Mouse (Mus musculus) liver, embryonic 11.5 days (tissue): ENCODE measurements at regions not wholly inside any gene's neighbourhood (a gene's known extent, or its start where the extent isn't known, plus 50 kb on each side); places are given as distances from the start of the nearest gene placed in this dataset.

Experiments used
- ATAC-seq: fragments of 200-750 bp; cut with Nextera tagmentation; replicated peaks from 2 replicates; pipeline ENCODE4 v1.8.0; 2017; ENCODE audit warnings: moderate number of reproducible peaks, mild to moderate bottlenecking, moderate TSS enrichment, moderate library complexity; ENCODE audit not compliant: low FRiP score
- DNase-seq: peaks from one replicate; pipeline ENCODE4 v3.0.0-alpha.2; 2017; ENCODE audit warnings: low spot score
- H3K27ac ChIP-seq: fragments of 300-500 bp; sonication (generic); 2 replicates; pipeline ENCODE4 v1.5.1; 2014; ENCODE audit warnings: mild to moderate bottlenecking, low read depth, low read length, control low read depth
- H3K27me3 ChIP-seq: fragments of 300-500 bp; sonication (generic); replicated peaks from 2 replicates; pipeline ENCODE4 v1.6.1; 2014; ENCODE audit warnings: low read length, mixed read lengths; ENCODE audit not compliant: control insufficient read depth, insufficient read depth
- H3K36me3 ChIP-seq: fragments of 300-500 bp; sonication (generic); 2 replicates; pipeline ENCODE4 v1.6.1; 2014; ENCODE audit warnings: mild to moderate bottlenecking, low read length, moderate library complexity, mixed read lengths; ENCODE audit not compliant: control insufficient read depth, insufficient read depth
- H3K4me1 ChIP-seq: fragments of 300-500 bp; sonication (generic); replicated peaks from 2 replicates; pipeline ENCODE4 v1.6.1; 2014; ENCODE audit warnings: low read length, mixed read lengths; ENCODE audit not compliant: control insufficient read depth, insufficient read depth
- H3K4me2 ChIP-seq: fragments of 300-500 bp; sonication (generic); 2 replicates; pipeline ENCODE4 v1.6.1; 2014; ENCODE audit warnings: mild to moderate bottlenecking, control low read depth, moderate library complexity
- H3K4me3 ChIP-seq: fragments of 300-500 bp; sonication (generic); 2 replicates; pipeline ENCODE4 v1.5.1; 2014; ENCODE audit warnings: low read depth, low read length, control low read depth
- H3K9ac ChIP-seq: fragments of 300-500 bp; sonication (generic); 2 replicates; pipeline ENCODE4 v1.6.1; 2014; ENCODE audit warnings: low read depth, low read length, control low read depth
- H3K9me3 ChIP-seq: fragments of 300-500 bp; sonication (generic); 2 replicates; pipeline ENCODE4 v1.6.1; 2016; ENCODE audit warnings: low read length, inconsistent platforms, mixed read lengths; ENCODE audit not compliant: control insufficient read depth
- WGBS: fragments of 180-500 bp; shearing (Covaris S2); extraction: QIAGEN DNeasy Blood & Tissue Kit; methylation state at CpG from one replicate; pipeline ENCODE4 v1.1.7; 2014; 5-methylcytosine and 5-hydroxymethylcytosine counted together

- H3K27ac ChIP-seq, result no peak overlapping the region
- WGBS, result 39% methylated on average over 2 of the region's 2 CpGs
- H3K4me1 ChIP-seq, result no peaks in the 10 kb centered on the region
- H3K9me3 ChIP-seq, result no peaks in the 10 kb centered on the region
- DNase-seq (no peak), ATAC-seq (no peak)
- H3K4me3 ChIP-seq, result no peak overlapping the region
- no peaks in the 10 kb centered on the region for H3K36me3 ChIP-seq
- no peak overlapping the region for H3K9ac ChIP-seq
- no peak overlapping the region for H3K4me2 ChIP-seq
- no peaks in the 10 kb centered on the region for H3K27me3 ChIP-seq
Observed at GRCm38 (mm10) chr9:33246932-33247331, 610.9 kb downstream of the Ets1 start.

GRCm38 (mm10) chr9:33258241-33258640 is 622.2 kb downstream of the Ets1 start:
- H3K9ac ChIP-seq, result no peak overlapping the region
- H3K4me1 ChIP-seq, result no peaks in the 10 kb centered on the region
- DNase-seq, result no peak
- H3K27ac ChIP-seq, result no peak overlapping the region
- H3K9me3 ChIP-seq, result no peaks in the 10 kb centered on the region
- H3K36me3 ChIP-seq, result no peaks in the 10 kb centered on the region
- H3K4me3 ChIP-seq, result no peak overlapping the region
- no peaks in the 10 kb centered on the region for H3K27me3 ChIP-seq
- 70% methylated on average over 6 of the region's 6 CpGs for WGBS
- ATAC-seq, result no peak
- H3K4me2 ChIP-seq, result no peak overlapping the region

- Histone ChIP-seq H3K4me1 (no peaks in the 10 kb centered on the region), H3K9me3 (no peaks in the 10 kb centered on the region), H3K27ac (no peak overlapping the region), H3K27me3 (no peaks in the 10 kb centered on the region), H3K9ac (no peak overlapping the region), H3K36me3 (no peaks in the 10 kb centered on the region), H3K4me3 (no peak overlapping the region), H3K4me2 (no peak overlapping the region)
- 38% methylated on average over 4 of the region's 4 CpGs for WGBS
- DNase-seq (no peak), ATAC-seq (no peak)
Observed at GRCm38 (mm10) chr9:33260171-33260570, 624.1 kb downstream of the Ets1 start.

GRCm38 (mm10) chr9:33289381-33289780 is 653.4 kb downstream of the Ets1 start:
- no peaks in the 10 kb centered on the region for H3K9me3 ChIP-seq
- no peak for DNase-seq
- H3K4me3 ChIP-seq, result no peak overlapping the region
- no peak overlapping the region for H3K9ac ChIP-seq
- no peak for ATAC-seq
- H3K27ac ChIP-seq, result no peak overlapping the region
- H3K27me3 ChIP-seq, result no peaks in the 10 kb centered on the region
- no peaks in the 10 kb centered on the region for H3K4me1 ChIP-seq
- 76% methylated on average over 5 of the region's 5 CpGs for WGBS
- no peak overlapping the region for H3K4me2 ChIP-seq
- H3K36me3 ChIP-seq, result no peaks in the 10 kb centered on the region

- Histone ChIP-seq H3K27ac (no peak overlapping the region), H3K9ac (no peak overlapping the region), H3K4me3 (no peak overlapping the region), H3K27me3 (no peaks in the 10 kb centered on the region), H3K4me2 (no peak overlapping the region), H3K4me1 (no peaks in the 10 kb centered on the region), H3K36me3 (no peaks in the 10 kb centered on the region), H3K9me3 (no peaks in the 10 kb centered on the region)
- DNase-seq (no peak), ATAC-seq (no peak)
Observed at GRCm38 (mm10) chr9:33292116-33292515, 656.1 kb downstream of the Ets1 start.

- Histone ChIP-seq H3K4me3 (no peak overlapping the region), H3K27ac (no peak overlapping the region), H3K9ac (no peak overlapping the region), H3K9me3 (no peaks in the 10 kb centered on the region), H3K27me3 (no peaks in the 10 kb centered on the region), H3K4me2 (no peak overlapping the region), H3K36me3 (no peaks in the 10 kb centered on the region), H3K4me1 (no peaks in the 10 kb centered on the region)
- ATAC-seq, result no peak
- 30% methylated on average over 2 of the region's 2 CpGs for WGBS
- DNase-seq, result no peak
Observed at GRCm38 (mm10) chr9:33295925-33296324, 659.9 kb downstream of the Ets1 start.

GRCm38 (mm10) chr9:33319525-33320025 is 683.6 kb downstream of the Ets1 start:
- WGBS, result 78% methylated on average over 1 of the region's 1 CpGs
- no peak overlapping the region for H3K4me2 ChIP-seq
- H3K4me3 ChIP-seq, result no peak overlapping the region
- H3K9me3 ChIP-seq, result no peaks in the 10 kb centered on the region
- no peak overlapping the region for H3K27ac ChIP-seq
- H3K27me3 ChIP-seq, result no peaks in the 10 kb centered on the region
- H3K4me1 ChIP-seq, result no peaks in the 10 kb centered on the region
- no peak for ATAC-seq
- no peaks in the 10 kb centered on the region for H3K36me3 ChIP-seq
- no peak overlapping the region for H3K9ac ChIP-seq
- DNase-seq, result no peak

GRCm38 (mm10) chr9:33327722-33328121 is 691.7 kb downstream of the Ets1 start:
- no peak overlapping the region for H3K9ac ChIP-seq
- WGBS, result 69% methylated on average over 2 of the region's 2 CpGs
- ATAC-seq, result no peak

GRCm38 (mm10) chr9:33350258-33350657 is 714.2 kb downstream of the Ets1 start:
- H3K9ac ChIP-seq, result no peak overlapping the region
- no peaks in the 10 kb centered on the region for H3K36me3 ChIP-seq
- H3K4me2 ChIP-seq, result no peak overlapping the region
- no peaks in the 10 kb centered on the region for H3K9me3 ChIP-seq
- no peak overlapping the region for H3K27ac ChIP-seq
- H3K27me3 ChIP-seq, result no peaks in the 10 kb centered on the region
- no peak for ATAC-seq
- H3K4me1 ChIP-seq, result no peaks in the 10 kb centered on the region
- H3K4me3 ChIP-seq, result no peak overlapping the region
- DNase-seq, result no peak

More at GRCm38 (mm10) chr9:33327722-33328121, 691.7 kb downstream of the Ets1 start:
- Histone ChIP-seq H3K27me3 (no peaks in the 10 kb centered on the region), H3K36me3 (no peaks in the 10 kb centered on the region), H3K27ac (no peak overlapping the region), H3K9me3 (no peaks in the 10 kb centered on the region), H3K4me2 (no peak overlapping the region), H3K4me1 (no peaks in the 10 kb centered on the region), H3K4me3 (no peak overlapping the region)
- no peak for DNase-seq
